Mouse (Mus musculus): ENCODE data around the gene Fam13c. TPM values are rescaled to one million over a fixed set of nuclear protein-coding genes. Genes with fewer than 3 reads are reported as not detected.

Fam13c gene
- polyA plus RNA-seq, 1 experiment from 2014 or later, result 6.8 TPM

DNA sequence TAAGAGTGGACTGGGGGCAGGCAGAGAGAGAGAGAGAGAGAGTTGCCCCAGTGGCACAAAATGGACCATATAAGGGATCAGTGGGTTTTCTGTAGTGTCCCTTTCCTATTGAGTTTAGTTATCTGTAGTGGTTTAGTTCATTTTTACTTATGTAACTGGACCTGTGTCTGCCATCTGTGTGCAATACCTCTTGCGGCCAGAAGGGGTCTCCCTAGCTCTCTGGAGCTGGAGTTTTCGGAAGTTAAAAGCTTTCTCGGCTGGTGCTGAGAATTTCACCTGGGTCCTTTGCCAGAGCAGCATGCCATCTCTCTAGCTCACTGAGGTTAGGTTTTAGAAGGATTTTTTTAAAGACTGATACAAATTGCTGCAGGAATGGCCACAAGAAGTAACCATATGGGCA is 67.6 kb downstream of the Fam13c start:
- no peaks in the 10 kb centered on the region for H3K4me1 ChIP-seq (ENCODE audit: insufficient read depth, low read depth, low read length)
- no peak overlapping the region for H3K9ac ChIP-seq (replicated peaks; ENCODE audit: low read depth)
- no peaks in the 10 kb centered on the region for H3K36me3 ChIP-seq (ENCODE audit: insufficient read depth, low read length)
- H3K27me3 ChIP-seq (replicated peaks; ENCODE audit: insufficient read depth, low read length), result no peaks in the 10 kb centered on the region
- ATAC-seq (no peak), DNase-seq (ENCODE audit: low spot score) (no peak)
- WGBS, result 95% methylated on average over 3 of the region's 3 CpGs
- no peaks in the 10 kb centered on the region for H3K9me3 ChIP-seq (ENCODE audit: low read length)
- TF ChIP-seq EP300 (IDR thresholded peaks at IDR 0.05) (no peak), CTCF (IDR thresholded peaks at IDR 0.05) (peak; percentile 34)
- no peak overlapping the region for H3K4me3 ChIP-seq (ENCODE audit: low read depth, low read length)
- no peak overlapping the region for H3K4me2 ChIP-seq (replicated peaks; ENCODE audit: low read depth, low read length)
- H3K27ac ChIP-seq (ENCODE audit: low read length), result no peak overlapping the region

DNA sequence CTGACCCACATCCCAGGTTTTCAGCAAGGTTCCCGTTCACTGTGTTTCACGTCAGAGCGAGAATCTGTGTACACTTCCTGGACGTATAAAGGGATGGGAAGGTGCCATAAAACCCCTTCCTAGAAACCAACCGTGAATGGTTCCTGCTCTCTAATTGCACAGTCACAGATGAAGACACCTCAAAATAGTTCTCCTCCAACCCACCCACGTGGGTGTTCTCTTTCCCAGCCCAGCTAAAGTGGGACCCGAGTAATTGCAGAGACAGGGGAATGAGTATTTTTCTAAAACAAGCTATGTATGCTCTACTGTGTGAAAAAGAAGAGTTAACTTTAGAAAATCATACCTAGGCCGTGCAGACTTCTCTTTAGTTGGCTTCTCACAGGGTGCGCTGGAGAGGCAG is 74.6 kb downstream of the Fam13c start:
- ATAC-seq (no peak), DNase-seq (ENCODE audit: low spot score) (no peak)
- peaks cover 2% of the 10 kb centered on the region; the same call in 1 of the 2 replicates for H3K4me1 ChIP-seq (ENCODE audit: insufficient read depth, low read depth, low read length)
- no peak overlapping the region for H3K27ac ChIP-seq (ENCODE audit: low read length)
- no peak overlapping the region for H3K4me3 ChIP-seq (ENCODE audit: low read depth, low read length)
- no peak overlapping the region for H3K9ac ChIP-seq (replicated peaks; ENCODE audit: low read depth)
- no peak overlapping the region for H3K4me2 ChIP-seq (replicated peaks; ENCODE audit: low read depth, low read length)
- no peaks in the 10 kb centered on the region for H3K36me3 ChIP-seq (ENCODE audit: insufficient read depth, low read length)
- TF ChIP-seq EP300 (IDR thresholded peaks at IDR 0.05) (no peak), CTCF (IDR thresholded peaks at IDR 0.05) (no peak)
- WGBS, result 81% methylated on average over 9 of the region's 9 CpGs
- H3K27me3 ChIP-seq (replicated peaks; ENCODE audit: insufficient read depth, low read length), result no peaks in the 10 kb centered on the region
- H3K9me3 ChIP-seq (ENCODE audit: low read length), result no peaks in the 10 kb centered on the region

DNA sequence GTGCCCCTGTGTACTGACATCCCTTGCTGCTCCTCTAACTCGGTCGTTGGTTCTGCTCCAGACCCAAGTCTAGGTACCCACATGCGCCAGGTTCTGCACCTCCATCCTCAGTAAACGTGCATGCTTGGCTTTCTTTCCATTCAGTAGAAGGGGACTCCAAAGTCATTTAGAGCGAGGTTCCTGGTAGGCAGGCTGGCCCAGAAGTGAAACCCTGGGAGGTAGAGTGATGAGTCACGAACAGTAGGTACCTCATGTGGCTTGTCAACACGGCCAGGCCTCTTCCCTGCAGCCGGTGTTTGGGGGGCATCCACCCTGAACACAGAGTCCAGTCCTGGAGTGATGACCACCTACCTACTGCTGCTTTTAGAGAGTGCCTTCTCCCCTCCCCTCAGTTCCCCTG is 76.4 kb downstream of the Fam13c start:
- H3K36me3 ChIP-seq (ENCODE audit: insufficient read depth, low read length), result no peaks in the 10 kb centered on the region
- H3K27me3 ChIP-seq (replicated peaks; ENCODE audit: insufficient read depth, low read length), result no peaks in the 10 kb centered on the region
- 83% methylated on average over 8 of the region's 8 CpGs for WGBS
- no peak for DNase-seq (ENCODE audit: low spot score)
- H3K4me3 ChIP-seq (ENCODE audit: low read depth, low read length), result no peak overlapping the region
- no peaks in the 10 kb centered on the region for H3K9me3 ChIP-seq (ENCODE audit: low read length)
- no peak overlapping the region for H3K27ac ChIP-seq (ENCODE audit: low read length)
- H3K9ac ChIP-seq (replicated peaks; ENCODE audit: low read depth), result no peak overlapping the region
- no peak overlapping the region for H3K4me2 ChIP-seq (replicated peaks; ENCODE audit: low read depth, low read length)
- TF ChIP-seq CTCF (IDR thresholded peaks at IDR 0.05), result no peak
- no peak for TF ChIP-seq EP300 (IDR thresholded peaks at IDR 0.05)
- no peak for ATAC-seq
- H3K4me1 ChIP-seq (ENCODE audit: insufficient read depth, low read depth, low read length), result peaks cover 18% of the 10 kb centered on the region

GRCm38 (mm10) chr10:70519640-70520099 is 79.4 kb downstream of the Fam13c start:
- Histone ChIP-seq H3K9me3 (ENCODE audit: low read length) (no peaks in the 10 kb centered on the region), H3K4me1 (ENCODE audit: insufficient read depth, low read depth, low read length) (peaks cover 19% of the 10 kb centered on the region), H3K4me2 (replicated peaks; ENCODE audit: low read depth, low read length) (peak overlapping the region; percentile 56), H3K9ac (replicated peaks; ENCODE audit: low read depth) (no peak overlapping the region), H3K4me3 (ENCODE audit: low read depth, low read length) (no peak overlapping the region), H3K27me3 (replicated peaks; ENCODE audit: insufficient read depth, low read length) (no peaks in the 10 kb centered on the region), H3K27ac (ENCODE audit: low read length) (no peak overlapping the region), H3K36me3 (ENCODE audit: insufficient read depth, low read length) (no peaks in the 10 kb centered on the region)
- no peak for DNase-seq (ENCODE audit: low spot score)
- no peak for ATAC-seq
- TF ChIP-seq EP300 (IDR thresholded peaks at IDR 0.05) (no peak), CTCF (IDR thresholded peaks at IDR 0.05) (no peak)
- WGBS, result 13% methylated on average over 14 of the region's 14 CpGs

DNA sequence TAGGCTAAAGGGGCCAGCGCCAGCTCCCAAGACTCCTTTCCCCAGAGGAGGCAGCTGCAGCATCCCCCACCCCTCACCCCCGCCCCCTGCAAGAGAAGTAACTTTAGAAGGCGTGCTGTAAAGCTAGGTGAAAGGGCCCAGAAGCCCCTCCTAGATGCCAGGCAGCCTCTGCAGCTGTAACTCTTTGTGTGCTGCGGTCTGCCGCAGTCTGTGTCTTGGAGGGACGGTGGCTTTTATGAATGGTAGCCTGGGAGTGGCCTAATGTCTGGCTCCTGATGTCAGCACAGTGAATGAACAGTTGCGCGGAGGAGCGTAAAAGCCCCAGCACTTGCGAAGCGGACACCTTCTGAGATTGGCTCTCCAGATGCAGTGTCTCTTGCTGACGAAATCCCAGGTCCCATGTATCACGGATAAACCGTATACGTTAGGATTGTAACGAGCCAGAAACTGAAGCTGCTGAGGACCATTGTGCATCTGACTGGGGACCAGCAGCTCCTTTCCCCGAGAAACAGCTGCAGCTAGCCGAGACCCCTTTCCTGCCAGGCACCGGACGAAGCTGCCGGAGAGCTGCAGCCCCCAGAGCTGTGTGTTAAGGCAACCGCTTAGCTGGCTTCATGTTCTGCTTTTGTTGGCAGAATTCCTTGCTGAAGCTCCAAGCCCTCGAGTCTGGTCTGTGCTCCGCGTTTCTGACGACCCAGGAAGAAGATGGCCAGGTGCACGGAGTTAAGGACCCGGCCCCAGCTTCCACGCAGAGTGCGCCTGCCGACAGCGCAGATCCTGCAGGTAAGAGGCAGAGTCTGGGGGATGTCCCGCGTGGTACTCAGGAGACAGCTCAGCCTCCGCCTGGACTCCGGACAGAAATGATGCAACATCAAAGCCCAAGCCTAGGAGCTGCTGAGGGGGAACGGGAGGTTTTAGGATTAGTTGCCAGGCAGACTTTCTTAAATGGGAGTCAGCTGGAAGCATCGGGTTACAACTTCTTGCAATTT is 80.2 kb downstream of the Fam13c start:
- H3K9ac ChIP-seq (replicated peaks; ENCODE audit: low read depth), result no peak overlapping the region
- ATAC-seq (peak; percentile 35; the same call in 1 of the 2 replicates), DNase-seq (ENCODE audit: low spot score) (peak; percentile 50)
- peak overlapping the region; percentile 31 for H3K4me3 ChIP-seq (ENCODE audit: low read depth, low read length)
- no peaks in the 10 kb centered on the region for H3K36me3 ChIP-seq (ENCODE audit: insufficient read depth, low read length)
- H3K9me3 ChIP-seq (ENCODE audit: low read length), result no peaks in the 10 kb centered on the region
- peak overlapping the region; percentile 56 for H3K4me2 ChIP-seq (replicated peaks; ENCODE audit: low read depth, low read length)
- H3K4me1 ChIP-seq (ENCODE audit: insufficient read depth, low read depth, low read length), result peaks cover 19% of the 10 kb centered on the region
- H3K27me3 ChIP-seq (replicated peaks; ENCODE audit: insufficient read depth, low read length), result no peaks in the 10 kb centered on the region
- H3K27ac ChIP-seq (ENCODE audit: low read length), result no peak overlapping the region
- TF ChIP-seq CTCF (IDR thresholded peaks at IDR 0.05) (no peak), EP300 (IDR thresholded peaks at IDR 0.05) (no peak)
- WGBS, result 4% methylated on average over 38 of the region's 38 CpGs

- Histone ChIP-seq H3K4me1 (ENCODE audit: insufficient read depth, low read depth, low read length) (peaks cover 19% of the 10 kb centered on the region), H3K27me3 (replicated peaks; ENCODE audit: insufficient read depth, low read length) (no peaks in the 10 kb centered on the region), H3K9me3 (ENCODE audit: low read length) (no peaks in the 10 kb centered on the region), H3K4me3 (ENCODE audit: low read depth, low read length) (peak overlapping the region; percentile 31; the same call in 1 of the 2 replicates), H3K27ac (ENCODE audit: low read length) (no peak overlapping the region), H3K9ac (replicated peaks; ENCODE audit: low read depth) (no peak overlapping the region), H3K4me2 (replicated peaks; ENCODE audit: low read depth, low read length) (peak overlapping the region; percentile 56), H3K36me3 (ENCODE audit: insufficient read depth, low read length) (no peaks in the 10 kb centered on the region)
- TF ChIP-seq EP300 (IDR thresholded peaks at IDR 0.05) (no peak), CTCF (IDR thresholded peaks at IDR 0.05) (no peak)
- 26% methylated on average over 5 of the region's 5 CpGs for WGBS
- ATAC-seq (no peak), DNase-seq (ENCODE audit: low spot score) (peak; percentile 21)
These were observed 81.1 kb downstream of the Fam13c start for GRCm38 (mm10) chr10:70521379-70521778.
